Comparison of ENCODE assay signal across 14 mouse cellular contexts in genomic region chr3:136945550-136945949, GRCm38 (mm10).
DNase-seq lines count a peak whose midpoint lies in the region; ATAC-seq and TF ChIP-seq lines count a peak whose summit lies in the region.
"Had no signal": no experiment of that assay in that cellular context is flagged by ENCODE, and none has a peak within 500 bp of the region (broad histone marks: within the 10 kb centered on the region; RNA-seq: fewer than 3 reads in every experiment).

No protein-coding gene starts in this region.

- 67% methylated on average over 4 of the region's 4 CpGs for WGBS in kidney, adult 2 months
- 49% methylated on average over 4 of the region's 4 CpGs for WGBS in lung, embryonic 16.5 days

- ATAC-seq in lung, embryonic 16.5 days (ENCODE audit: low read depth): peak; percentile 94
- ATAC-seq in granulocyte monocyte progenitor cell, adult 5-6 weeks (replicated peaks; ENCODE audit: poor library complexity, severe bottlenecking): no peak

- TF ChIP-seq CTCF in kidney, adult 2 months (conservative IDR thresholded peaks at IDR 0.05; ENCODE audit: insufficient read depth, insufficient read length, low read depth, low read length): no peak

- no peaks in the 10 kb centered on the region for H3K27me3 ChIP-seq in kidney, adult 2 months (replicated peaks; ENCODE audit: control insufficient read depth, insufficient read depth, low read length)
- H3K27me3 ChIP-seq in lung, embryonic 16.5 days (ENCODE audit: control insufficient read depth, insufficient read depth, low read depth, low read length): no peaks in the 10 kb centered on the region
- H3K27me3 ChIP-seq: midbrain, embryonic 12.5 days; stomach, embryonic 15.5 days had no signal

- no peak for TF ChIP-seq POLR2A in kidney, adult 2 months (IDR thresholded peaks at IDR 0.05; ENCODE audit: low read depth, low read length)

- no peak overlapping the region for H3K27ac ChIP-seq in kidney, adult 2 months (ENCODE audit: insufficient read depth, low read depth, low read length)
- 0 out of 2 replicates have a peak overlapping the region, but pooled peaks have one; percentile 8 for H3K27ac ChIP-seq in lung, embryonic 16.5 days (ENCODE audit: low read length)
- H3K27ac ChIP-seq: heart, embryonic 10.5 days; midbrain, embryonic 12.5 days; stomach, embryonic 15.5 days had no signal

- no peaks in the 10 kb centered on the region for H3K36me3 ChIP-seq in kidney, adult 2 months (ENCODE audit: control insufficient read depth, insufficient read depth, low read length)
- no peaks in the 10 kb centered on the region for H3K36me3 ChIP-seq in lung, embryonic 16.5 days (ENCODE audit: control insufficient read depth, insufficient read depth, low read length)
- H3K36me3 ChIP-seq: heart, embryonic 10.5 days; midbrain, embryonic 12.5 days; stomach, embryonic 15.5 days had no signal

- H3K4me3 ChIP-seq in kidney, adult 2 months (ENCODE audit: insufficient read depth, low read depth, low read length): no peak overlapping the region
- no peak overlapping the region for H3K4me3 ChIP-seq in lung, embryonic 16.5 days (ENCODE audit: low read length)
- H3K4me3 ChIP-seq: heart, embryonic 10.5 days; midbrain, embryonic 12.5 days; stomach, embryonic 15.5 days had no signal

- DNase-seq in adrenal gland, adult 2 months: peak; percentile 10
- no peak for DNase-seq in adrenal gland, postnatal 25 days
- DNase-seq in kidney, adult 2 months: peak; percentile 11
- DNase-seq in kidney, adult 18-20 months: no peak
- no peak for DNase-seq in lung, postnatal 36 days
- DNase-seq in kidney, postnatal 14 days: peak; percentile 63
- DNase-seq: cerebellum, adult 18-20 months; gastrocnemius, postnatal 10 days; spleen, adult 18-20 months had no signal

- H3K4me2 ChIP-seq in lung, embryonic 16.5 days (ENCODE audit: low read depth, low read length): no peak overlapping the region
- H3K4me2 ChIP-seq: midbrain, embryonic 12.5 days; stomach, embryonic 15.5 days had no signal

- H3K9me3 ChIP-seq in lung, embryonic 16.5 days (ENCODE audit: control insufficient read depth, low read length): no peaks in the 10 kb centered on the region
- H3K9me3 ChIP-seq: heart, embryonic 10.5 days; midbrain, embryonic 12.5 days; stomach, embryonic 15.5 days had no signal

- H3K4me1 ChIP-seq in kidney, adult 2 months (ENCODE audit: control insufficient read depth, insufficient read depth, low read length): no peaks in the 10 kb centered on the region
- H3K4me1 ChIP-seq in lung, embryonic 16.5 days (replicated peaks; ENCODE audit: control insufficient read depth, insufficient read depth, low read length): no peaks in the 10 kb centered on the region
- H3K4me1 ChIP-seq: heart, embryonic 10.5 days; midbrain, embryonic 12.5 days; stomach, embryonic 15.5 days had no signal

- H3K9ac ChIP-seq in lung, embryonic 16.5 days (ENCODE audit: low read length): no peak overlapping the region
- H3K9ac ChIP-seq: midbrain, embryonic 12.5 days; stomach, embryonic 15.5 days had no signal

Comparison
In these comparisons a context has a peak if more than half of its experiments do, and no peak if none do; other contexts are left out.
1. DNase-seq: peak in adrenal gland, adult 2 months (single experiment), kidney, adult 2 months (single experiment) and kidney, postnatal 14 days (single experiment); none in adrenal gland, postnatal 25 days (single experiment), kidney, adult 18-20 months (single experiment) and lung, postnatal 36 days (single experiment).